Mouse (Mus musculus): ENCODE data around the gene Actr1b.
"Not testable (repeated sequence)": the region's sequence is repeated elsewhere in the genome, so short reads cannot be mapped to it uniquely, and the experiment has no call there.

Gene Actr1b

DNA sequence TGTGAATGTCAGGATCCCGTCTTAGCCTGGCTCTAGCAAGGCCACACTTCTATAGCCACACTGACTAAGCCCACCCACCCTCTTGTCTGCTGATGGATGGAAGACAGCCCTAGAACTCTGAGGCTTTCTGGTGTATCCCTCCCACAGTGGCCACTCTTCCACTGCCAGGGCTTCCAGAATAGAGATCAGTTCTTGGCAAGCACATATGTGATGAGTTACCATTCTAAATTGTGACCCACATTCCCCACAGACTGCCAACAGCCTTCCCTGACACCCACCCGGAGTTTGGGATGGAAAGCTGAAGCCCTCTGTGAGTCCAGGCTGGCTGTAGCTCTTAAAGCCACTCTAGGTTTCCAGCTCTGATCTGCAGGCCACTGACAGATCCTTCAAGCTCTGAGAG, 7.1 kb downstream of the Actr1b start:
- DNase-seq (ENCODE audit: extremely low spot score, low read depth, low spot score), result no peak

DNA sequence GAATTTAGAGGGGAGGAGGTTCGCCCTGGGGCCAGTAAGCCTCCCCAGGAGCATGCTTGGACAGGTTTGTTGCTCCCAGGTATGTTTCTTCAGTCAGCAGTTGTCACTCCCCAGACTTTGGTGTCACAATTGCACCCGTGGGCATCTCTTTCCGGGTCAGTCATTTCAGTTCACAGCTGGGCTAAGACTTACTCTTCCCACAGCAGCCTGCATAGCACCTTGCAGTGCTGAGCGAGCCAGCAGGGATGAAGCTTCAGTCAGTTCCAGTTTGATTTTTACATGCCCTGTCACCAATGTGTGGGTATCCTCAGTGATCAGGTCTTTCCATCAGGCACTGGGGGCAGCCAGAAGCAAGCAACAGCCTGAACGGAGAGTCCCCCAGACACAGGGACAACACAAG, 17.2 kb downstream of the Actr1b start:
- DNase-seq (ENCODE audit: extremely low spot score, low read depth, low spot score), result no peak

DNA sequence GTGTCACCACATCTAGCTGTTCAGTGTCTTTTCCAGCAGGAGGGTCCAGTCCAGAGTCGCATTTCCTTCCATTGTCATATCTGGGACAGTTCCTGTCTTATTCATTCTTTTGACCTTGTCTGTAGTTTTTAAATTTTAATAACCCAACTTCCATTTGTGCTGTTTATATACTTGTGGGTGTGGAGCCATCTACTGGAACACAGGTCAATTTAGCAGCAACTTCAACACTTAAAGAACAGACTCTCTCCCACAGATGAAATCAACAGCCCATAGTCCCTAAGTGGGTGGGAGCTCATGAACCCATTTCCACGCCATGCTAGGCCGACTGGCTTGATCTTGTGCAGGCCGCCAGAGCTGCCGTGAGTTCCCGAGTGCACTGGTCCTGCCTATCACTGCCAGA, 17.8 kb downstream of the Actr1b start:
- DNase-seq (ENCODE audit: extremely low spot score, low read depth, low spot score), result no peak

DNA sequence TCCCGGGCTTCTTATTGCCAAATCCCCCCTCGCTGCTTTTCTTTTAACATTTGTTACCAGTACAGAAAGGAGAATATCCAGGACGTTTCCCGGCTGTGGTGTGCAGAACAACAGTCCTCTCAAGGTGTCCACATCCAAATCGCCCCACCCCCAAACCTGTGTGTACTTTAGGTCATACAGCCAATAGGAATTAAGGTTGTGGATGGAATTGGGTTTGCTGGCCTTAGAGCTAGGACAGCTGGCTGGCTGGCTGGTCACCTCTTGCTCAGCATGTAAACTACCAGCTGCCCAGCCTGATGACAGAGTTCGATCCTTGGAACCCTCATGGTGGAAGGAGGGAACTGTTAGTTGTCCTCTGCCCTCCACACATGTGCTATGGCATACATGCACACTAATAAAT, 19.4 kb downstream of the Actr1b start:
- no peak for DNase-seq (ENCODE audit: extremely low spot score, low read depth, low spot score)

DNA sequence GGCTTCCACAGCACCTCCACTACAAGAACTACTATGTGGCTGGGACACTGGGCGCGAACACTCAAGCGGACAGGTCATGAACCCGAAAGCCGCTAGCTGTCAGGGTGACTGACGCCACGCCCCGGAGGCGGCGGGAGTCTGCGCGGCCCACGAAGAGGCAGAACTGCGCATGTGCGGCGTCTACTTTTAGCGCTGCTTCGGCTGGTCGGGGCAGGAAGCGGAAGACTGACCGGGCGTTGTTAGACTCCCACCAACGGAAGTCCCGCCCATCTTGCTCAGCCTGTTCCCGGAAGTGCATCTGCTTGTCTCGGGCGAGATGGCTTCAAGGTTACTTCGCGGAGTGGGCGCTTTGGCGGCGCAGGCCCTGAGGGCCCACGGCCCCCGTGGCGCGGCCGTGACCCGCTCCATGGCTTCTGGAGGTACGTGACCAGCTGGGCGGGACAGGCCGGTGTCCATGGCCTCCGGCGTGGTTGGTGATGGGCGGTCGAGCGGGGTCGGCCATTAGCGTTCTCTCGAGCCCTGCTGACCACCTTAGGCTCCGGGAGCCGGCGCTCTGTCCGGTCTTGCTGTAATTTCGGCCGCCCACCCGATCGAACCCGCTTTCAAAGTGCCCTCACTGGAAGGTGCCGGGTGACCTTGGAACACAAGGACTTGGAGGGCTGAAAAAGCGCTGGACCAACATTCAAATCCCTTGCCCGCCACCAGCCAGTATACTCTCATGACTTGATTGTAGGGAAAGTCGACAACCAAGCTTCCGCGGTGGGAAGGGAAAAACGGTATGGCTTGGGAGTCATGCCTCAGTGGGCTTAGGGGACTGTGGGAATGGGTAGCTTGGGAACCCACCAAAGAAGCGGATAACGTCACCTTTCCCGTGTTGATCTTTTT, 22.7 kb downstream of the Actr1b start, which contains the start of gene Cox5b:
Cox5b (plus strand) TSS at position 179 of the 885 bp plus-strand sequence.
- peak; percentile 91 for DNase-seq (ENCODE audit: extremely low spot score, low read depth, low spot score)

DNA sequence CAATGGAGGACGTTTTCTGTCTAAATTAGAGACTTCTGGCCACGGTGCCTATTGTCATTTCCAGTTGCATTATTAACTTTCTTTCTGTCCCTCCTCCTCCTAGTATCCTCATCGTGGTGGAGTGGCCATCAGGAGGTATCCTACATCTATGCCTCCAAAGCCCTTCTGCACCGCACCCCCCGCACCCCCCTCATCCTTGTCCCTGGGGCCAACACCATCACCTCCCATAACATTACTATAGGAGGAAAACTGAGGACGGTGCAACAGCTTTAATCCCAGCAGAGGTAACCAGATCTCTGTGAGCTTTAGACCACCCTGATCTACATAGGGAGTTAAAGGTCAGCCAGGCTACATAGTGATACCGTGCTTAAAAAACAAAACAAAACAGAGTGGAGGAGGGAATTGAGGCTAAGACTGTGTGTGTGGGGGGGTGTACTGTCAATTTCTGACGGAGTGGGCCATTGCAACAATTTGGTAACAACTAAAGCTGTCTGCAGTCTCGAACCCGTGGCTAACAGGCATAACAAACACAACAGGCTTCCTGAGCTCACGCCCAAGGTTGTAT, 23.5 kb downstream of the Actr1b start:
- no peak for DNase-seq (ENCODE audit: extremely low spot score, low read depth, low spot score)

DNA sequence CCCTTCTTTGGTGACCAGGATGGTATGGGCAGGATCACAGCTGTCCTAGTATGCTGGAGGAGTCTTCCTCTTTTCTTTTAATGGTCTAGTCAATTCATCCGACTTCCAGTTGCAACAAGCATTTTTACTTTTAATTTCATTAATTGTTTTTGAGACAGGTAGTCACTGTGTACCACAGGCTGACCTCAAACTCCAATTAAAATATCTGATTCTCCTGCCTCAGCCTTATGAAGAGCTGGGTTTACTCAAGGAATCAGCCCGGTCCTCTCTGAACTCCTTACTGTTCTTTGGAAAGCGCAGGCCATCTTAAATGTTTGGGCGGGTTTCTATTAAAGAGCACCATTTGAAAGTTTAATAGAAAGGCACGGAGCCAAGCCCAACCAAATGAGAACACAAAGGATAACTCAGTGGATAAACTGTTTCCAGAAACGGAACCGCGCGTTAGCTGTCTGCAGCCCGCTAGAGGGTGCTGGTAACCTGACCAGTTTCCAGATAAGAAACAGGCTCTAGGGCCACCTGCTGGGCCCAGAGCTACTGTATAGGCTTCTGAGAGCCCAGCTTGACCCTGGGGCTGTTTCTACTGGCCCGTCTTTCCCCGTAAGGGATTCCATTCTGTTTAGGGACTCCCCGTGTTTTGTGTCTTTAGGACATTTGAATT, 30.3 kb downstream of the Actr1b start:
- DNase-seq (ENCODE audit: extremely low spot score, low read depth, low spot score), result peak; percentile 44

DNA sequence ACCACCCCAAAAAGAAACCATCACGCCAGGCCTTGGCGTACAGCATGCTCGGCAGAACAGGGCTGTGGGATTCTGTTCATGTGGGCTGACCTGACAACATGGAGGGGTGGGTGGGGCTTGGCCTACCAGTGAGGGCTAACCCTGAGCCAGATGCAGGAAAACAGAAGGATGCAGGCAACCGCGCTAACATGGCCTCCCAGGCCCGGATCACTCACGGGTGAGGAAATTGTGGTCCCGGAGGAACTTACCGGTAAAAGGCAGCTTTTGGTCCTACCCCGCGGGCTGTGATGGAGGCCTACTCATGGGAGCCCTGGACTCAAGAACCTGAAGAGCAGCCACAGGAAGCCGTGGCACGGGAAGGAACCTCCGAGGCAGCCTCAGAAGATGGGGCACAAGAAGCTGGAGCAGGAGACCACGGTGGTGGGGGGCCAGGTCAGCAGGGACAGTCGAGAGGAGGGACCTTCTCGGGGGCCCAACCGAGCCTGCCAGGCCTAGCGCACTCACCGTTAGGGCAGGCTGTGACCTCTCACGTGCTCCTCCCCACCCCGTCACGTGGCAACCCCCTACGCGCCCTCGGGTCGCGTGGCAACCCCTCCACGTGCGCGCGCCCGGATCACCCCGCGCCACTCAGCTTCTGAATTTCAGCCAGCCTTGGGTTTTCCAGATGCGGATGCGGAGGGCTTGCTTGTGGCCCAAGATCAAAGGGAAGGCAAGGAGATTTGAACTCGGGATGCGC, 31.4 kb downstream of the Actr1b start, which contains the start of gene Fam178b:
Fam178b (minus strand) TSS at position 564 of the 736 bp plus-strand sequence.
- DNase-seq (ENCODE audit: extremely low spot score, low read depth, low spot score), result no peak

DNA sequence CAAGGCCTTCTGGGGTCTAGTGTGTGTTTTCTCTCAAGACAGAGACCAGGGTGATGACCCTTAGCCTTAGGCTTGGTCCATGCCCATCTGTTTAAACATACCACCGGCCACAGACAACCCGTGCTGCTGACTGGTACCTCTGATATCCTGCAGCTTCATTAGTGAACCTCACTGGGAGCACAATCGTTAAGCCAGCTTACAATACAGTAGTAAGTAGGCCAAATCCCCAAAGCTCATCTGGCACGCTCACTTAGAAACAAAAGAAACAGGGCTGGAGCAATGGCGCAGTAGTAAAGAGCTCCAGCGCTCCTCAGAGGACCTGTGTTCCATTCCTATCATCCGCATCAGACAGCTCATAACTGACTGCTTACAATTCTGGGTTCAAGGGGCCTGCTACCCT, 33.3 kb downstream of the Actr1b start:
- DNase-seq (ENCODE audit: extremely low spot score, low read depth, low spot score), result no peak

DNA sequence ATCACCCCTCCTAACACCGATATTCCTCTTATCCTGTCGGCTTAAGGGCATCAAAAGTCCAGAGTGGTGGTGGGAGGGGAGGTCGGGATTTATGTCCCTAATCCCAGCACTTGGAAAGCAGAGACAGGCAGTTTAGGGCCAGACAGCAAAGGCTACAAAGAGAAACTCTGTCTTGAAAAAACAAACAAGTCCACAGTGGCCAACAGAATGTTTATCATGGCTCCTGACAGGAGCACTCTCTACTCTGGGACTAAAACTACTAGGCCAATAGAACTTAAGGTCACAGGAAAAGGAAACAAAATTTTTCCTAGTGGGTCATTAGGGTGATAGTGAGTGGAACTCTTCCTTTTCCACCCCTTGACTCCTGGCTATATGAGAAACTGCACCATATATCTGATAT, 39.3 kb downstream of the Actr1b start:
- DNase-seq (ENCODE audit: extremely low spot score, low read depth, low spot score), result no peak

DNA sequence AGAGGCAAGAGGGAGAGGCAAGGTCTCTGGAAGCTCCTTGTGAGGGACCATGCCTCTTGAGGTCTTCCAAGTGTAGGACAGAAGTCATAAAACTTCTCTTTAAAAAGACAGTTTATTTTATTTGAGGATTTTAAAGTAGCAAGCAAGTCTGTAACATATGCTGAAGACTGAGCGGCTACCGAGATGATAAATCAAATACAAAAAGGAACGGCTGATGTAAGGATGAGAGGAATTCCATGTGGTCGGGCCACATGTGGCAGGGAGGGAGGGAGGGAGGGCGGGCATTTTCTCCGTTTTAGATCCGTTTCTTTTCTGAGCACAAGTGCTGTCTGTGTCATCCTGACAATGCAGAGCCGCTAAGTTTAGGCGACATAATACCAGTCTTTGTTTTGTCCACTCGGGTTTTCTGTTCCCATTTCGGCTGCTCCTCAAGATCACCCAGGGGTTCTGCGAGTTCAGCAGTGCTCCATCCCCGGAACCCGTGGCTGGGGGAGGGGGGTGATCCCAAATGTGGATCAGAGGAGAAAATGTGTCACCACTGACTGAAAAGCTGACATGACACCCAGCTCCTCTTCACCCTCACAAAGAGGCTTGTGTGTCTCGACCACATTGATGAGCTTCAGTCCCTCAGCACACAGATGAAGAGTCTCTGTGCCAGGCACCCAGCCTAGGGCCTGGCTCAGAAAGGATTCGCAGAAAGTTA, 41.4 kb downstream of the Actr1b start:
- no peak for DNase-seq (ENCODE audit: extremely low spot score, low read depth, low spot score)

DNA sequence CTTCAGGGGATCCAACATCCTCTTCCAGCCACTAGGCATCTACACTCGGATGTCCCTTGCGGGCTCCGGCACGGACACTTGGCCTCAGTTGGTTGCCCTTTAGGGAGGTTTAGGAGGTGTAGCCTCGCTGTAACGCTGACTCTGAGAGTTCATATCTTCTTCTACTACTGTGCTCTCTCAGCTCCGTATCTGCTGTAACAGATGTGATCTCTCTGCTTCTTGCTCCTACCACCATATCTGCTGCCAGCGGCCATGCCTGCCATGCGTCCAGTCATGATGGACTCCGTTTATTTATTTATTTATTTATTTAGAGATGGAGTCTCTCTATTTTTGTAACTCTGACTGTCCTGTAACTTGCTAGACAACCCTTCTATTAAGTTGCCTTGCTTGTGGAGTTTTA, 43.0 kb downstream of the Actr1b start:
- DNase-seq (ENCODE audit: extremely low spot score, low read depth, low spot score), result no peak

DNA sequence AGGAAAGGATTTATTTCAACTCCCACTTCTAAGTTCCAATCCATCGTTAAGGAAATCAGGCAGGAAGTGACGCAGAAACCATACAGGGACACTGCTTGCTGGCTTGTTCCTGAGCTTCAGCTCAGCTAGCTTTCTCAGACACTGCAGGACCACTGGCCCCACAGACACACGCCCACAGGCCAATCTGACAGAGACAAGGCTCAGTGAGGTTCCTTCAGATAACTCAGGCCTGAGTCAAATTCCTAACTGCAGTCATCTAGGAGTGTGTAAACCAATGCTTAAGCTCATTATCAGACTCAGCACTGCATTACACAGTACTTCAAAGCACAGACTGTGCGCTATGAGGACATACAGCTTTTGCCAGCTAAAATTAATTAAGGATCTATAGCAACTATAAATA, 44.0 kb downstream of the Actr1b start:
- DNase-seq (ENCODE audit: extremely low spot score, low read depth, low spot score), result no peak

DNA sequence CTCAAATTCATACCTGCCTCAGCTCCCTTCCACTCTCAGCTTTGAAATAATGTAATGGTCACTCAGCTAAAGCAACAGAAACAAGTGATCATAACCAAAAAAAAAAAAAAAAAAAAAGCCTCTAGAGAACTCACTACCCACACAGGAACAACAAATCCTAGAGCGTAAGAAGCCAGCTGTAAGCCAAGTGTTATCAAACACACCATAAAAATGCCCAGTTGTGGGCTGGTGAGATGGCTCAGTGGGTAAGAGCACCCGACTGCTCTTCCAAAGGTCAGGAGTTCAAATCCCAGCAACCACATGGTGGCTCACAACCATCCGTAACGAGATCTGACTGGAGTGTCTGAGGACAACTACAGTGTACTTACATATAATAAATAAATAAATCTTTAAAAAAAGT, 46.2 kb downstream of the Actr1b start:
- DNase-seq (ENCODE audit: extremely low spot score, low read depth, low spot score), result not testable (repeated sequence)

DNA sequence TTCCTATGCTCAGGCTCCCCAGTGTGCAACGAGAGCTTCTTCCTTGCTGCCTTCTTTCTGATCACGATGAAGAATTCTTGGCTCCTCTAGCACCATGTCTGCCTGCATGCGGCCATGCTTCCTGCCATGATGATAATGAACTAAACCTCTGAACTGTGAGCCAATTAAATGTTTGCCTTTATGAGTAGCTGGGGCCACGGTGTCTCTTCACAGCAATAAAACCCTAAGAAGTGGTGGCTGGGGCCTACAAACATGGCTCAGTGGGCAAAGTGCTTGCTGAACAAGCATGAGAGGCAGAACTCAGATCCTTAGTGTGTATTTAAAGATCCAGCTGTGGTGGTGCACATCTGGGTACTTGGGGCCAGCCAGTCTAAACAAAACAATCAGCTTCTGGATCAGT, 48.3 kb downstream of the Actr1b start:
- no peak for DNase-seq (ENCODE audit: extremely low spot score, low read depth, low spot score)

DNA sequence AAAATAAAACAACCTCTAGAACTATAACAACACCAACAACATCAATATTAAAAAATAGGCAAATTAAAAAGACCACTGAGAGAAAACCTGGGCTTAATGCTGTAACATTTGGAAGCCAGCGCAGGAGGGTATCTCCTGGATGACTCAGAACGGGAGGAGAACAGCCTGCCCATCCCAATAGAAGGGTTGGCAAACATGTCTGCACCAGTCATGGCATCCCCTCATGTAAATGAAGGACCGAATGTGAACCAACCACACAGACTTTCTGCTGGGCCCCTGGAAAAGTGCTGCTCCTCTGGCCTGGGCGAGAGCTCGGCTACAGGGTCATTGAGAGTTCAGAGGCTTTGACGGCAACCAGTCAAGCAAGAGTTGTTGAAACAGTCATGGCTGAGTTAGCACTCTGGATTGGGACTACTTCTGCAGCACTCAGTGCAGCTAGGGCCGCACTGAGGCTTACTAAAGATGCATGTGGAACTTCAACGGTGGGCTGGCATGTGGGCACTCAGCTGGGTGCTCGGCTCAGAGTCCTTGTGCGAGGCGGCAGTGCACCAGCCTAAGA, 49.0 kb downstream of the Actr1b start:
- DNase-seq (ENCODE audit: extremely low spot score, low read depth, low spot score), result no peak

DNA sequence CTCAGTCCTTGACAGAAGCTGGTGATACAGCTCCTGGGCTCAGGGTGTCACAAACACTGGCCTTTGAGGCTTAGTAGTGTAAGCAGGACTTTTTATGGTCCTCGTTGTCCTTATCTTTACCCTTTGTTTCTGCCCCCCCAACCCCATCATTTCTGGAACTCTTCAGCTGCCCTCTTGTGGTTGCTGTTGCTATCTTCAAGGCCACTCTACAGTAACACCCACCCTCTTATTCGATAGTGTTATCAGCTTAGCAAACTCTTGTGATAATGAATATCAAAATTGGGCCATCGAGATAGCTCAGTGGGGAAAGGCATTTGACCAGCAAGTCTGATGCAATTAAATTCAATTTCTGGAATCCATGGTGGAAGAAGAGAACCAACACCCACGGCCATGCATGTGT, 49.8 kb downstream of the Actr1b start:
- no peak for DNase-seq (ENCODE audit: extremely low spot score, low read depth, low spot score)

DNA sequence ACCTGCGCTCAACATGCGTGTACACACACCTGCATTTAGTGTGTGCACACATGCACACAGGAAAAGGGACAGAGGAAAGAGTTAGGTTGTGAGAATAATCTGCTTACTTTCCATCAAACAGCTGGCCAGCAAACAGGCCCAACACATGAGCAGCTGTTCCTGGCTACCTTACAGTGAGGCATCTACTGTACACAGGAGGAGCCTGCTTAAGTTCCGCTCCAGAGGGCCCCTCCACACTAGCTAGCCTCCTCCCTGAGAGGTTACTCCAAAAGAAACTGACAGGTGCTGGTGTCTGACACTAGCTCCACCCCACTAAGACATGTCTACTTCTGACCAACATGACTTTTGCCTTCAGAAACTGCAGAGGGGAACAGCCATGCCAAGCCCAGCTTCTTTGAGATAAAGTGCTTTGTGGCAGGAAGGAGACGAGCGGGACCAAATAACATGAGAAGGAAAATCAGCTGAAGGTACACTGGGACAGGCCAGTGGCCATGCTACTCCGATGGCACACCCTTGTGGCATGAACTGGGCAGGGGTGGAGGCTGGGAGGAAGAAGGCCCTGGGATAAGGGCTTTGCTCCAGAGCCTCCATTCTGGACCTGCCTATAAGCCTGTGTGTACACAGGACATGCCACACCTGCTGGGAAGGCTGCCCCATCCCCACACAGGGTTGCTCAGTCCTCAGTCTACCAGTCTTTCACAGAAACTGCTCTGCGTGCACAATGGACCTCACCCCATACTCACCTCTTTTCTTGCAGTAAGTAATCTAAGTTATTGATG, 55.4 kb downstream of the Actr1b start:
- no peak for DNase-seq (ENCODE audit: extremely low spot score, low read depth, low spot score)

DNA sequence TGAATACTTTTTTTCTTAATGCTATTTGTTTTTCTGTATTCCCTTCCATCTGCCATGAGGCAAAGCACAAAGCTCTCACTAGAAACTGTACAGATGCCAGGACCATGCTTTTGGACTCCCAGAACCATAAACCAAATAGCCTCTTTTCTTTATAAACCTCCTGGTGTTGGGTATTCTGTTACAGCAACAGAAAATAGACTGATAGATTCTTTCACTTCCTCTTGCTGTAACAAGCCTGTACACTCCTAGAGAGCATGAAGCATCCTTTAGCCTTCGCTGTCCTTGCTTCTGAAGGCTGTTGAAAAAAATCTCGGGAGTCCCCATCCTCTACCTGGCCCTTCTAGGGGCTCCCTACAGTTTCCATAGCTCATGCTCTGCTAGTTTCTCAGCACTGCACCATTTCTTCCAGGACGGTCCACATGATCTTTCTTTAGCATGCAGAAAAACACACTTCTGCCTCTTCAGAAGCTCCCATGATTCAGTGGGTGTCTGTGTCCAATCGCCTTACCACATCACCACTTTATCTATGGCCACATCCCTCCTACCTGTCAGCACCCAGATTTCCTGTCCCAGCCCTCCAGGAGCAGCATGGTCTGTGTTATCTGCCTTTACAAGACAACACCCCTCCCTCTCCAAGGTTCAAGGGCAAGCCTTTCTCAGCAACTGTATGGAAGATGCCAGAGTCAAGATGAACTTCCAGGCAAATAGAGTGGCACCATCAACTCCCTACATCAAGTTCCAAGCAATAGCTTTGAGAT, 56.4 kb downstream of the Actr1b start:
- DNase-seq (ENCODE audit: extremely low spot score, low read depth, low spot score), result no peak
